In genomic region chr9:86782836-86783235, GRCm38 (mm10) we compare ENCODE assay signal across 24 mouse cellular contexts. TPM values are rescaled to one million over a fixed set of nuclear protein-coding genes. Genes with fewer than 3 reads are reported as not detected.
DNase-seq lines count a peak whose midpoint lies in the region; ATAC-seq and TF ChIP-seq lines count a peak whose summit lies in the region.
"Had no signal": no experiment of that assay in that cellular context is flagged by ENCODE, and none has a peak within 500 bp of the region (broad histone marks: within the 10 kb centered on the region; RNA-seq: fewer than 3 reads in every experiment).

No protein-coding gene starts in this region.

- no peak overlapping the region for H3K4me2 ChIP-seq in intestine, embryonic 14.5 days (ENCODE audit: low read length)
- H3K4me2 ChIP-seq in intestine, postnatal 0 days (replicated peaks; ENCODE audit: low read depth), result no peak overlapping the region
- H3K4me2 ChIP-seq: embryonic facial prominence, embryonic 13.5 days; embryonic facial prominence, embryonic 15.5 days; forebrain, embryonic 12.5 days had no signal

- DNase-seq in intestine, embryonic 14.5 days (ENCODE audit: low spot score), result peak; percentile 48
- DNase-seq in R1 (ENCODE audit: low read depth, low spot score) (peak; percentile 14), ZHBTc4 (ENCODE audit: low read depth, low spot score) (peak; percentile 14)
- no peak for DNase-seq in cerebellum, postnatal 4 days (ENCODE audit: low spot score in 2 of 2)
- no peak for DNase-seq in layer of hippocampus, postnatal 36 days
- DNase-seq: adrenal gland, adult 2 months; adrenal gland, postnatal 10 days; adrenal gland, postnatal 25 days; cerebellum, adult 11-12 months; cerebellum, adult 2 months; cerebellum, adult 9-10 months; cerebellum, postnatal 10 days; cerebellum, postnatal 25 days; embryo, embryonic 11 days had no signal

- no peaks in the 10 kb centered on the region for H3K36me3 ChIP-seq in intestine, embryonic 14.5 days (ENCODE audit: control insufficient read depth, insufficient read depth, low read length)
- H3K36me3 ChIP-seq in intestine, postnatal 0 days (ENCODE audit: control insufficient read depth, insufficient read depth), result no peaks in the 10 kb centered on the region
- H3K36me3 ChIP-seq: embryonic facial prominence, embryonic 13.5 days; embryonic facial prominence, embryonic 15.5 days; forebrain, embryonic 10.5 days; forebrain, embryonic 12.5 days had no signal

- H3K4me3 ChIP-seq in intestine, embryonic 14.5 days (ENCODE audit: low read depth, low read length), result no peak overlapping the region
- H3K4me3 ChIP-seq in intestine, postnatal 0 days (ENCODE audit: low read depth, low read length), result no peak overlapping the region
- H3K4me3 ChIP-seq: embryonic facial prominence, embryonic 13.5 days; embryonic facial prominence, embryonic 15.5 days; erythroblast, embryonic 14.5 days; forebrain, embryonic 10.5 days; forebrain, embryonic 12.5 days had no signal

- H3K27me3 ChIP-seq in intestine, embryonic 14.5 days (replicated peaks; ENCODE audit: control insufficient read depth, insufficient read depth, low read length), result 0 out of 2 replicates have a peak, but pooled peaks cover 6% of the 10 kb centered on the region
- H3K27me3 ChIP-seq in intestine, postnatal 0 days (replicated peaks; ENCODE audit: control insufficient read depth, insufficient read depth, low read length), result no peaks in the 10 kb centered on the region
- H3K27me3 ChIP-seq: embryonic facial prominence, embryonic 13.5 days; embryonic facial prominence, embryonic 15.5 days; forebrain, embryonic 12.5 days had no signal

- H3K9ac ChIP-seq in intestine, embryonic 14.5 days (ENCODE audit: low read length), result no peak overlapping the region
- no peak overlapping the region for H3K9ac ChIP-seq in intestine, postnatal 0 days (ENCODE audit: low read depth, low read length)
- H3K9ac ChIP-seq: embryonic facial prominence, embryonic 13.5 days; embryonic facial prominence, embryonic 15.5 days; forebrain, embryonic 12.5 days had no signal

- H3K4me1 ChIP-seq in intestine, embryonic 14.5 days (replicated peaks; ENCODE audit: control insufficient read depth, insufficient read depth, low read length), result no peaks in the 10 kb centered on the region
- H3K4me1 ChIP-seq in intestine, postnatal 0 days (replicated peaks; ENCODE audit: control insufficient read depth, insufficient read depth, low read length), result no peaks in the 10 kb centered on the region
- H3K4me1 ChIP-seq: forebrain, embryonic 10.5 days; forebrain, embryonic 12.5 days had no signal

- no peak for ATAC-seq in intestine, embryonic 14.5 days (replicated peaks; ENCODE audit: low FRiP score, low TSS enrichment, low read depth)
- no peak for ATAC-seq in intestine, postnatal 0 days
- ATAC-seq: forebrain, embryonic 14.5 days; forebrain, embryonic 16.5 days had no signal

- no peaks in the 10 kb centered on the region for H3K9me3 ChIP-seq in intestine, embryonic 14.5 days (ENCODE audit: control insufficient read depth, low read length)
- H3K9me3 ChIP-seq in intestine, postnatal 0 days (ENCODE audit: control insufficient read depth), result no peaks in the 10 kb centered on the region
- H3K9me3 ChIP-seq: embryonic facial prominence, embryonic 13.5 days; embryonic facial prominence, embryonic 15.5 days; forebrain, embryonic 10.5 days; forebrain, embryonic 12.5 days had no signal

- no peak overlapping the region for H3K27ac ChIP-seq in intestine, embryonic 14.5 days (ENCODE audit: low read depth)
- H3K27ac ChIP-seq in intestine, postnatal 0 days (ENCODE audit: low read depth, low read length), result no peak overlapping the region
- H3K27ac ChIP-seq: embryonic facial prominence, embryonic 13.5 days; embryonic facial prominence, embryonic 15.5 days; forebrain, embryonic 10.5 days; forebrain, embryonic 12.5 days had no signal

- 78% methylated on average over 2 of the region's 2 CpGs for whole genome bisulfite sequencing in intestine, embryonic 14.5 days
- 75% methylated on average over 2 of the region's 2 CpGs for whole genome bisulfite sequencing in intestine, postnatal 0 days

- TF ChIP-seq CTCF in intestine, postnatal 0 days (IDR thresholded peaks at IDR 0.05; ENCODE audit: low read depth), result no peak

RNA-seq across cellular contexts. Expression of gene Prss35, which starts 39.4 kb away (rescaled TPM):
- polyA plus RNA-seq in intestine, embryonic 14.5 days (2014; fragmentation: Nextera tagmentation; extraction: Ambion mirVana), result 9.6 and 9.7 TPM in 2 replicates
- 4.8 TPM in 2 replicates for polyA plus RNA-seq in intestine, postnatal 0 days (2015; fragmentation: Nextera tagmentation; extraction: Ambion mirVana)
- total RNA-seq in layer of hippocampus, postnatal 36 days (2021), result 1 to 10 TPM; 4.6 to 7.0 TPM
- total RNA-seq: common myeloid progenitor, adult 5-6 weeks; MEL had no signal
- polyA plus RNA-seq: erythroblast, embryonic 14.5 days had no signal

Comparison
In these comparisons a context has a peak if more than half of its experiments do, and no peak if none do; other contexts are left out.
1. DNase-seq: peak in intestine, embryonic 14.5 days (single experiment), R1 (single experiment) and ZHBTc4 (single experiment); none in cerebellum, postnatal 4 days (0 of 2) and layer of hippocampus, postnatal 36 days (0 of 2).